Mouse (Mus musculus) urinary bladder, postnatal 4 days (tissue): ENCODE results near the gene Lrrk2.

Experiments
- DNase-seq, 2 experiments: peaks; one replicate each; pipeline ENCODE4 v3.0.0; 2021 to 2022; ENCODE audit warnings: low spot score in 2 of 2

Gene Lrrk2

DNA sequence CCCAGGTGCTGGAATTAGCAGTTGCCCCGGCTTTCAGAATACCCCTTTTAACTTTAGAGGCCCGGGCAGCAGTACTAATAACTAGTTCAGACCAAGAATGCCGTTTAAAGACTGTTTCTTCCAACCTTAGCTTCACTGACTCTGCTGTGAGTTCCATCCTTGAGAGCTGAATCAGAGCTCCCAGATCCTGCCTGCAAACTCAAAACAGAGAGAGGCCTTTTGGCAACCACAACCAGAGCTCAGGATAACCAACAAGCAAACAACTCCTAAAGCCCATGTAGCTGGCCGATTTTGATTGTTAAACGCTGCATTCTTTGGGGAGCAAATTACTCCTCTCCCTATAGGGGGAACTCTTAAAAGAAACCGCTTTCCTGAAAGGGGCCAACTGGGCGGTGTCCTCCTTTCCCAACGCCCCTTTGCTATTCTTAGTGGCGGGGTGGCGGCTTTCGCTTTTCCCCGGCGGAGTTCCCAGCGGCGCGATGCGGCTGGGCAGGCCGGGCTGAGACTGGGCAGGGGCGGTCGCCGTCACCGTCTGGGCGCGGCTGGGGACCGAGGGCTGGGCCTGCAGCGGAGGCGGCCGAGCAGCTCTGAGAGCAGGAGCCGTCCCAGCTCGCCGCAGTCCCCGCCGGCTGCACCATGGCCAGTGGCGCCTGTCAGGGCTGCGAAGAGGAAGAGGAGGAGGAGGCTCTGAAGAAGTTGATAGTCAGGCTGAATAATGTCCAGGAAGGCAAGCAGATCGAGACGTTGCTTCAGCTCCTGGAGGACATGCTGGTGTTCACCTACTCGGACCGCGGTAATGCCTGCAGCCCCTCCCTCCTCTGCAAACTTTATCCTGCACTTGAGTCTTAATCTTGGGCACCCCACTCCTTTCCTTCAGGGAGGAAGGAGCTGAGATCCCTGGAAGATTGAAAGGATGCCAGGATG, at the start of gene Lrrk2:
TSS of gene Lrrk2 (plus strand) at position 531 of the 924 bp plus-strand sequence.
- DNase-seq = peak; percentile 81 to 85

DNA sequence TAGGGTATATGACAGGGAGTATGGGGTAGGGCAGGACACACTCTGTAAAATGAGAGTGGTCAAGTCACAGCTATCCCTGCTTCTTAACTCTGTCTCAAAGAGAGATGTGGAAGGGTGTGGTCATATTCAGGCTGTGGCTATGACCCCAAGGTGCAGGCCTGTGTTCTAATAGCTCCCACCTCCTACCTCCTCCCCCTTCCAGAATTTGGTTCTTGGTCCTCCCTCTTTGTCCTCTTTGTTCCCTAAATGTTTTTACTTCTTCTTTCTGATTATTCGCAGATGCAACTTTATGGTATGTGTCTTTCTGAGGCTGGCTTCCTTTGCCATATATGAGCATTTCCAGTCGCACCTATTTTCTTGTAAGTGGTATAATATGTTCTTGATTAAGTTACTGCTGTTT, 48.5 kb upstream of the Lrrk2 start:
- no peak for DNase-seq

DNA sequence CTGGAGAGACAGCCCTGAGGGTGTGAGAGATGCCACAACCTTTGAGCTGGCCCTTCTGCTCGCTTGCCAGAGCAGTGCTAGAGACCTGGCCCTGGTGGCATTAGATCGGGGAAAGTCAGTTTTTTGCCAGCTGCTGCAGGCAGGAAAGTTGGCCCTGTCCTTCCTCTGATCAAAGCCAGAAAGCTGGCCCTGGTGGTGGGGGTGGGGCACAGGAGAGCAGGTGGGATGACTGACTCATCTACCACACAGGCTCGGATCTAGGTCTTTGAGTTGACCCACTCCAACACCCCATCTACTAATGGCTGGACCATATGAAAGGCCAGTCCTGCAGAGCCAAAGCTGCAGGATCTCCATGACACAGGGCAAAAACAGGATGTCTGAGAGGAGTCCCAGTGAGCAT, 43.8 kb upstream of the Lrrk2 start:
- no peak for DNase-seq

DNA sequence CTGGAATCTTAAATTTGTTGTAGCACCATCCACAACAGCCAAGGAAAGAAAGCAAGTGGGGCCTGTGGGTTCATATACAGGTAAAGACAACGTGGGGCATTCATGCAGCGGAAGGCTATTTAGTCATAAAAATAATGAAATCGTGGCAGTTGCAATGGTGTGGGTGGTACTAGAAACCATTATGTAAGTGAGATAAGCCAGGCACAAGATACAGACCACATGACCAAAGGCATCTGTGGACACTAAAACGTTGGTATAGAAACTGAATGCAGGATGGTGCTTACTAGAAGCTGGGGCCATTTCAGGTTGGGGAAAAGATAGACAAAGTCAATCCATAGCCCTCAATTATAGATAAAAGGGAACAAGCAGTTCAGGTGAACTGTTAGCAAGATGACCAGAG, 40.5 kb upstream of the Lrrk2 start:
- DNase-seq = no peak

DNA sequence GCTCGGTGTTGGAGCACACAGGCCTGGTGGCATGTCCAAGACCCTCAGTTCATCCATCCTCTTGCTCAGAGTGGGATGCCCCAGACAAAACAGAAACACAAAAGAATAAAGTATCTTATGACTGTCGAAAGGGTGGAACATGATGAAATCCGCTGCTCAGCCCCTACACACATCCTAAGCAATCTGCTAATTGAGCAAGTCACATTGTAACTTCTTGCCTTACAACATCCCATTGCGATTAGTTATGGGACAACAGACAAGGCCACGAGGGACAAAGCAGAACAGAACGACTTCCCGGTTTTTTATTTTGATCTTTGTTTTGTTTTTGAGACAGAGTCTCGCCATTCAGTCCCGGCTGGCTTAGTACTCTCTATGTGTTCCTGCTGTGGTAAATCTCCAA, 39.9 kb upstream of the Lrrk2 start:
- no peak for DNase-seq

DNA sequence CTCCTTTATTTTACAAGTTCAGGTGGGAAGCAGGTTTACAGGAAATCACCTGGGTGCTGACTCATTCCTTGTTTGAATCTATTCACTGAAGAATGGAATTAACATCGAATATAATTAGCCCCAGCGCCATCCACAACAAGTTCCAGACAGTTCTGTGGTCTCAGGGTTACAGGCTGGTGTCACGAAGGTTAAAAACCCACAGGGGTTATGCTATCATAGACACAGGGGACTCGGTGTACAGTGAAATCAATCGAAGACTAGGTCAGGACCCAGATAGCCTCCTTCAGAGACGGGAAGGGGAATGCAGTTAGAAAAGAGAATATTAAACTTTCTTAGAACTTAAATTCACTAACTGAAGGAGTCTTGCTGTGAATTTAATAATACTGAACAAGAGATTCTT, 39.2 kb upstream of the Lrrk2 start:
- DNase-seq = no peak

DNA sequence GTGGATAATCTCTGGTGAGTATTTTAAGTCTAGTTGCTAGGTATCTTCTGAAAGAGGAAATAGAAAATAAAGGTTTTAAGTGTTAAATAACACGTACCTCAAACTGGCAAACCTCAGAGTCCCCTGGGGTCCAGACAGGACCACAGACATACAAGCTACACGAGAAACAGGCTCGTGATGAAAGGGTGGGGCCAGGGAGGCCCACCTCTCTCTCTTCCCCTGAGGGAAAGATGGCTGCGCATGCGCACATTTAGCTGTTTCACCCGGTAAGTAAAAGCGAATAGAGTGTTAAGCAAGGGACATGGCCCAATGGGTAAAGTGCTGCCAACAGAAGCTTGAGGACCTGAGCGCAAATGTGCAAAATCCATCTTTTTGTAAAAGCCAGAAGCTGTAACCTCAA, 38.7 kb upstream of the Lrrk2 start:
- no peak for DNase-seq

DNA sequence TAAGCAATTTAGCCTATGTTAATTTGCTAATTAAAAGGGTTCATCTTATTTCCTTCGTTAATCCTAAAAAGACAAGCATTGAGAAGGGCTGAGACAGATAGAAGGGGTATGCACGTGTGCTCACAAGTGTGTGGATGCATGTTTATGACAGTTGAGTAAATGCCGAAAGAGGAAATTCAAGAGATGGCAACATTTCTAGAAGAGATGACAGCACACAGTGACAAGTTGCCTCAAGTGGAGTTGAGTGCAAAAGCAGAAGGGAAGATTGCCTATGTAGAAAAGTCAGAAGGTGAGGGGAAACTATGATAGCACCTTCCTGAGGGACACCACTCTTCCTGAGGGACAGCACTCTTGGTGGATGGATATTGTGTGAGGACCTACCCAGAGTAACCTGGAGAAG, 31.3 kb upstream of the Lrrk2 start:
- DNase-seq = no peak

DNA sequence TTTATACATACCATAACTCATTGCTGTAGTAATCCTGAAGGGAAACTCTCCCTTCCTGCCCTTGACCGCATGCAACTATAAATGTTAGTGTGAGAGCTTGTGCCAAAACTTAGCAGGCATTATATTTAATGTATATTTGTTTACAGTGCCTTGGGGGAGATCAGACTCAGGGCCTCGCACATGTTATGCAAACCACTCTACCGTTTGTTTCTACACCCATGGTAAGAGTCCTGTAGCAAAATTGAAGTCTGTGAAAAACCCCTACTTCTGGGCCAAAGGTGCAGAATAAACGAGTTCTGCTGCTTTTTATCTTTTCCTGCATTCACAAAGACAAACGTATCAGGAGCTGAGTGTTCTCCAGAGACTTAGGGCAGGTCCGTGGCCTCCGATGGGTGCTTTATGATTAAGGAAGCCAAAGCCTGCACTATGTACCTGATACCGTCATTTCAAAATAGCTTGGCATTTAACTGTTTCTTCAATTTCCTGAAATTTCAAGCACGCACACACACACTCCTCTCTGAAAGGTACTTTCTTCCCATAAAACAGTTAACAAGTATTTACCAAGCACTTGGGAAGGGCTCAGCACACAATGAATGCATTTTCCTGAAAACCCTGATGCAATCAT, 30.2 kb upstream of the Lrrk2 start:
- DNase-seq = no peak

DNA sequence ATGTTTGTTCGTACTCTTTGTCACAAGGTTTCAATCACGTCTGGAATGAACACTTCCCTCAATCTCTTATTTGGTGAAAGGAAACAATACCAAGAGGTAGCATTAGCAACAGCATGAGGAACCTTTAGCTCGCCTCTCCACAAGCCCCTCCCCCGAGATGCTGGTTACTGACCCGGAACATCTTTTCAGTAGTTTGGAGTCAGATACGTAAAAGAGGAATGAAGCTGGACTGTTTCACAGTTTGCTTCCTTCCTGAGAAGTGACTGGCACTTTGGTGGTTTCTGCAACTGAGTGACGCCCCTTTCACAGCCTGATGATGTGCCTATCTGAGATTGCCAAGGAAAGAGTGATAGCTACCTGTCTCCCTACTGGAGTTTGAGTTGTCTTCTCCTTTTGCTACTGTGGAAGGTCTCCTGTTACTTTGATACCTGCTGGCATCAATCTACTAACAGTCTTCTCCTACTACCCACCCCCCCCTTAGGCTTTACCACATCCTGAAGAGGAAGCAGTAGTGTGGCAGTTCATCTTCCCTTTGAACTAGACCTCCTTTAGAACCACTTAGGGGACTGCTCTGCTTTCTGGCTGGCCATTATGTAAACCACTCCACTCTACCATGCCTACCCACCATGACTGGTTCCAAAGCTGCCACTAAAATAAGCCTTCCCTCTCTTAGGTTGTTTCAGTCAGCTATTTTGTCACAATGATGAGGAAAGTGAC, 29.2 kb upstream of the Lrrk2 start:
- DNase-seq = no peak

DNA sequence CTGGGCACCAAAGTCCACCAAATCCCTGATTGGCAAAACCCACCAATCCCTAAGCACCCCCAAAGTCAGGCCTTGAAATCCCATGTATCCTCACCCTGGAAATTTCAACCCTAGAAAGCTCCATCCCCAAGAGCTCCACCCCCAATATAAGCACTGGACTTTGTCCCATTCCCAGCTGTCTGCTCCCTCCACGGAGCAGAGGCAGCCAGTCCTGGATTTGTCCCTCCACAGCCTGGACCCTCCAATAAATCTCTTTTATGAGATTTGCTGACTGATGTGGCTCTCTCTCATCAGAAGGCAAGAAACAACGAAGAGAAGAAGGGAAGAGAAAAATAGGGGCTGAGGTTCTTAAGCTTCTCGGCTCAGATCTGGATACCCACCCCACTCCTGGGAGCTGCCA, 22.7 kb upstream of the Lrrk2 start:
- no peak for DNase-seq

DNA sequence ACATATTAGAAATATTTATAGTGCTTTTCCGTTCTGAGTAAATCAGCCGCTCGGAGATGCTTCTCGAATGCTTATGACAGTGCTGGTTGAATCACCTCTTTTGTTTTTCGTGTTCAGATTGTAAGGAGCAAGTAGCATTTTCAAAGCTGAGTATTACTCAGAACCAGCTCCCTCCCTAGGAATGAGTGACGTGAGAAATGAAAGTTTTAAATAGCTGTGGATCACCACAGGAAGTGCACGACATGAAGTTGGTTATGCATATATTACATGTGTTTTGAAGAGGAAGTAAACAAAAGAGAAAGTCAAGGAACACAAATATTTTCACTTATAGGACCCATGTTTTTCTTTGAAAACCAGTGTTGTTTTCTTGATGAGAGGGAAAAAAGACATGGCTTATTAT, 21.5 kb upstream of the Lrrk2 start:
- DNase-seq = no peak

DNA sequence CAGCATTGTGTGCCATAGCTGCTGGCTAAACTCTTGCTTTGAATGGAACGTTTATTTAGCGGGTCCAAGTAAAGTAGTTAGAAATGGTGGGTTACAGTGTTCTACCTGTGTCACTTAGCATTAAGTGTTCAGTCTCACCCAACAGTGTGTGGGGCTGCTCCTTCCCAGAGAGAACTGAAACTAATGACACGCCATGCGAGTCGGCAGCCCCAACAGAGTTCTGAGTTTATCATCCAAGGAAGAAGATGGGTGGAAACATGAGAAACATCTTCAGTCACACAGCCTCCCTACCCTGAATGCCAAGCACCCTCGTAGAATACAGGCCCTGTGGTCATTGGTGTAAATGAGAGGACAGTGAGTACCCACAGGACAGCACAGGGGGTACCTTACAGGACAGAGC, 14.7 kb upstream of the Lrrk2 start:
- DNase-seq = no peak

DNA sequence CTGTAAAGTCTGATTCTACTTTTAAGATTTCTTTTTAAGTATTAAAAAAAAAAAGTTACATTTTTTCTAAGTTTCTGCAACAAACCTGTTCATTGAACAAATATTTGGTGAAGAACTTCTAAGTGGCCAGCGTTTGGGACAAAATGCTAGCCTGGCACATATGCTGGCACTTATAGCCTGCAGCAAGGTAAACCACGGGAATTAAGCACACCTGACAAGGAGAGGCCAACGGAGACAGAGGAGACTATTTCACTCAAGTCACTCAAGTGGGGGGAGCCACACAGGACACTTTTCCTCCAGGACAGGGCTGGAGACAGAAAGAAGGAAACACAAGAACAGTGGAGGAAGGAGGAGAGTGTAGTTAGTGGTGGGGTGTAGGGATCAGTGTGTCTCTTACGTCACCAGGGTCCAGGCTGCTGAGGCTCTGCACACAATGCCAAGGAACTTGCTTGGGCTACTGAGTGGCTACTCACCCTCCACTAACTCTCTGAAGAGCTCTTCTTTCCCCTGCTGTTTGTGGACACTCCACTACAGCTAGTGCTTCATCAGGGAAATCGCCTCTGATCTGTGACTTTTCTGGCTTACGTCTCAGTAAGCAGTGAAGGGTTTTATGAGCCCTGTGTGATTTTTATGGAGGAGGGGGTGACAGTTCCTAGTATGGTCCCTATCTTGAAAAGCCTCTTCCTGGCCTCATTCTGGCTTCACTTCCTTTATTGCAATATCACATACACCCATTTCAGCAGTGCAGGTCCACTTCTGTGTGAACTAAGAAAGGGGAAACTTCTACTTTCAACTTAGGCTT, 12.5 kb upstream of the Lrrk2 start:
- DNase-seq = no peak

DNA sequence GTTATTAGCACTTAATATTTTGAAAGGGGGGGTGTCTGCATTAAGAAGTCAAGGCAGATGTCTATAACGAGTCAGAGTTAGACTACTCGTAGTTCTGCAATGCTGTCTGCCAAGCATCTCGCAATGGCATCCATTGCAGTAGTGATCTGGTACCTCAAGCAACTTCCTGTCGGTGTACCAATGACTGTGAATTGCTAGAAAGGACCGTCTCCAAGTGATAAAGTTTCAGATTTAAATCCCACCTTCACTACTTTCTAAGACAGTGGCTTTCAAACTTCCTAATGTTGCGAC, 12.0 kb upstream of the Lrrk2 start:
- DNase-seq = no peak

DNA sequence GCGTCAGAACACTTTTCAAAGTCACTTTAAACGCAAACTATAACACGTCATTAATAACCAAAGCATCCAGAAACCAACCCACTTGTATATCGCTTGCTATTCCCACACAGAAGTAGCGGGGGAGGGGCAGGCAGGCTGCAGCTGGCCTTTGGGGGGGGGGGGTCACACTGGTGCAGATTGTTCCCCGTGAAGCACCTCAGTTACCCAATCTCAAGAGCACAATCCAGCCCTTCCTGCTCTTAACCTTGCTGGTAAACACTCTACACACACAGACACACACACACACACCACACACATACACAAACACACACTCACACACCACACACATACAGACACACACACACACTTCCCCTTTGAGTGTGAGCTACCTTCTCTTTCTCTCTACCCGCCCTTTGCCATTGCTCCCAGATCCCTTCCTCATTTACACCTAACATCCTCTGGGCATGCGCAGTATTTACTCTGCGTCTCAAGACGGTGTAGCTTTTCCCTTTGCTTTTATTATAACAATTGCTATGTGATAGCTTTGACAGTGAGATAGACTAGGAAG, 8.3 kb upstream of the Lrrk2 start:
- DNase-seq = no peak

DNA sequence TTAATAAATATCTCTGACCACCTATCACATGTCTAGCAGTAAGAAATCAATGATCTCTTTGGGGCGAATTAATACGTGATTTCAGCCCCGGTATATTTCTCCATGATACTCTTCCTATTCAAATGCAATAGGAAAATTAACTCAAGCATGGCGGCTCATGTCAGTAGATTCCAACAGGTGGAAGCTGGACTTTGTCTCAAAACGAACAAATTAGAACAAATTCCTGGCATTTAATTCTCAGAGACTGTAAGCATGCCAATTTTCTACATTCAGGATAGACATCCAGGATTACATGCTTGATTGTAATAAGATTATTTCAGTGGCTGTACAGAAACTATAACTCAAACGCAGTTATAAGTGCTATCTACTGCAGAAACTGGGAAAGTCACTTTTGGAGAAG, 7.4 kb upstream of the Lrrk2 start:
- no peak for DNase-seq

DNA sequence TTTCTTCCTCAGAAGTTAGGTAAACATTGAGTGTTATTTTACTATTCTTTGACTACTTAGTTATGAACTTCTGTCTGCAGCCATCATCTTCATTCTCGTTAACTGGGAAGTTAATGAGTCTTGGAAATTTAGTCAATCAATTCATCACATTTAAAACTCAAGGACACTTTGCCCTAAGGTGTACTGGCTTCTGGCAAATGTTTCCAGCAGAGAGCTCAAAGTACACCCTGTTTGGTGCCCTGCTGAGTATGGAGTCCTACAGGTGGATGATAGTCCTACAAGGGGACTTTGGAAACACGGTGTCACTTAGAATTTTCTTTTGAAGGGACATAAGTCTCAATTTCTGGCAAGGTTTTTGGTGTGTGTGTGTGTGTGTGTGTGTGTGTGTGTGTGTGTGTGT, 1.8 kb upstream of the Lrrk2 start:
- no peak for DNase-seq

DNA sequence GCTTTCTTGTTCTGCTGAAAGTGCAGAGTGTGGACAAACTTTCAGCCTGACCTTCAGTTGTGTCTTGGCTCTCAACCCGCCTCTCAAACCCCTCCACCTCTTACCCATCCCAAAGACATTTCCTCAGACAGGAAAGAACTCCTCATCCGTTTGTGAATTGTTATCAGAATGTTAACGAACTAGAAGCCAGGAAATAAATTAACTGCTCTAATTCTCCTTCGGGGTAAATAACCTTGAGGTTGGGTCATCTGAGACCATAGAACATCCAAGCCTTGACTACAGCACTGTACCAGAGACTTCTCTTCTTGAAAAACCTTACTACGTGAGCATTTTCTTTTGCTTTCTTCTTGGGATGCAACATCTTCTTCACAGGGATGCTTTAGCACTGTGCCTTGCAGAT, 988 bp upstream of the Lrrk2 start:
- DNase-seq = no peak

DNA sequence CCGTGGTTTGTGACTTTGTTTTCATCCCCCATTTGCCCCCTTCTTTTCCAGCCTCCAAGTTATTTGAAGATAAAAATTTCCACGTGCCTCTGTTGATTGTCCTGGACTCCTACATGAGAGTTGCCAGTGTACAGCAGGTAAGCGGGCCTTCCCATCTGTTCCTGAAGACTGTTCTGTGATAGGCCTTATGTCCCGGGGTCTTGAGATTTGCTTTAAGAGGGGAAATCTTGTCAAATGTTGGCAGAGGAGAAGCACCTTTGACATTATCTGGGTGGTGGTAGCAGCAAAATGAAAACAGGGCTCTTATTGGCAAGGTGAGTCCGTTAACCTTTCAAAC, 562 bp downstream of the Lrrk2 start:
- DNase-seq = no peak

DNA sequence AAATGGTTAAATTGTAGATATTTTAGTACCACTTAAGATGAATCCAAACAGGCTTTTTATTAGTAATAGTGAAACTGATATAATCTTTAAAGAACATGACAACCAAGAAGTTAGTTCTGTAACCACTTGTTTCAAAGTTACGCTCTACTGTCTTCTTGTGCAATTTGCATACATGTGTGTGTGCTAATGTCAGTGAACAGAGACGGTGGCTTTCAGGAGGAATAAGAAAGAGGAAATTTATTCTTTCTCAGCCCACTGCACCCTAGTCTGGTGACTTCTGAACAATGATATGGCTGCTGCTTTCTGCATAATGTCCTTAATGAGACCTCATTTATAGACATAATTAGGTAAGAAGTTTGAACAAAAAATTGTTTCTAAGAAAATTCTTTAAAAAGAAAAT, 7.1 kb downstream of the Lrrk2 start:
- DNase-seq = no peak
